Mouse (Mus musculus): ENCODE measurements around the gene Ccr5. TPM values are rescaled to one million over a fixed set of nuclear protein-coding genes. Genes with fewer than 3 reads are reported as not detected.

The Ccr5 gene
- 0.01 and 0.42 TPM in 2 replicates for polyA plus RNA-seq (2012)

GRCm38 (mm10) chr9:124121387-124122184 is at the start of gene Ccr5:
Gene Ccr5 (plus strand): TSS chr9:124121543.

GRCm38 (mm10) chr9:124101723-124102122 is 19.6 kb upstream of the Ccr5 start, which contains the start of gene Ccr2:
Gene Ccr2 (plus strand): TSS chr9:124101950.

Other genes with a start within 250 kb of the Ccr5 start
- 0.09 and 0.13 TPM in 2 replicates for gene Ccr1, start 152.9 kb upstream of the Ccr5 start, polyA plus RNA-seq (2012)
- not detected in 2 replicates for gene Ccr1l1, start 143.1 kb upstream of the Ccr5 start, polyA plus RNA-seq (2012)
- not detected in 2 replicates for gene Ccr3, start 99.6 kb upstream of the Ccr5 start, polyA plus RNA-seq (2012)
- gene Ccr2, start 19.6 kb upstream of the Ccr5 start, polyA plus RNA-seq (2012) = 1.1 and 2.7 TPM in 2 replicates
- gene 2010315B03Rik, start 191.2 kb downstream of the Ccr5 start, polyA plus RNA-seq (2012) = 0.12 and 0.54 TPM in 2 replicates